Mouse (Mus musculus) kidney, adult 9 months (tissue): ENCODE data around the gene Dscam.

Experiments
- DNase-seq: peaks from one replicate; pipeline ENCODE4 v3.0.0; 2022

Dscam gene

DNA sequence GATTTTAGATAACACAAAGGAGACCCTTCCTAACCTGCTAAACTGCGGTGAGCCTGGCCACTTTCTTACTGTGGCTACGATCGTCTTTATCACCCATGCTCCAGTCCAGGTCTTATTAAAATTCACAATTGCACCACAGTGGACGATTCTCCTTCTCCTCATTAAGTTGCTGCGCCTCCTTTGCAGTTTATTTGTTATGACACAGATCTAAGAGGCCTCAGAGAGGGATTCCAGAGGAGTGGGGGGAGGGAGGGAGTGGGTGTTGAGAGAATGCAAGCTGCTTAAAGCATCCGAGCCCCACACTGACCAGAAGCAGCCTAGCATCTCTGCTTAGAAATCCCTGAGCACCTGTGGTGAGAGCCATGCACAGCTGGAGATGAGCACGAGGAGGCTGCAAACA is 413.6 kb downstream of the Dscam start:
- DNase-seq, result no peak

- no peak for DNase-seq
Measured at GRCm38 (mm10) chr16:96754971-96755504, 415.5 kb downstream of the Dscam start.

- DNase-seq, result no peak
Measured at GRCm38 (mm10) chr16:96754381-96754780, 416.2 kb downstream of the Dscam start.

DNA sequence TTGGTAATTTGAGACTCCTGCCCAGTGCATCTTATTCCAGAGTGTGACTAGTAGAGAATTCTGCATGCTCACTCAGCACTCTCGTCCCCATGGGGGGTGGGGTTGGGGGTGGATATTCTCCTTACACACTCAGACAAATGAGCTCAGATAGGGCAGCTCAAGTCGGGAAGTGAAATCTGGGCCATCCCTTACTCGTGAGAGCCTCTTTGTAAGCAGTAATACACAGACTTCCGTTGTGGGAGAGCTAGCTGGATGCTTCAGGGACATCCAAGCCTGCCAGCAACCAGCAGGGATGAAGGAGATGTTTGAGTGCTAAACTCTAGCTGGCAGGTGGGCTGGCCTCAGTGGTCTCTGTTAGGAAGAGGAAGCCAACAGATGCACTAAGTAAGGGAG is 416.8 kb downstream of the Dscam start:
- DNase-seq, result no peak

GRCm38 (mm10) chr16:96753164-96753780 is 417.3 kb downstream of the Dscam start:
- no peak for DNase-seq

DNA sequence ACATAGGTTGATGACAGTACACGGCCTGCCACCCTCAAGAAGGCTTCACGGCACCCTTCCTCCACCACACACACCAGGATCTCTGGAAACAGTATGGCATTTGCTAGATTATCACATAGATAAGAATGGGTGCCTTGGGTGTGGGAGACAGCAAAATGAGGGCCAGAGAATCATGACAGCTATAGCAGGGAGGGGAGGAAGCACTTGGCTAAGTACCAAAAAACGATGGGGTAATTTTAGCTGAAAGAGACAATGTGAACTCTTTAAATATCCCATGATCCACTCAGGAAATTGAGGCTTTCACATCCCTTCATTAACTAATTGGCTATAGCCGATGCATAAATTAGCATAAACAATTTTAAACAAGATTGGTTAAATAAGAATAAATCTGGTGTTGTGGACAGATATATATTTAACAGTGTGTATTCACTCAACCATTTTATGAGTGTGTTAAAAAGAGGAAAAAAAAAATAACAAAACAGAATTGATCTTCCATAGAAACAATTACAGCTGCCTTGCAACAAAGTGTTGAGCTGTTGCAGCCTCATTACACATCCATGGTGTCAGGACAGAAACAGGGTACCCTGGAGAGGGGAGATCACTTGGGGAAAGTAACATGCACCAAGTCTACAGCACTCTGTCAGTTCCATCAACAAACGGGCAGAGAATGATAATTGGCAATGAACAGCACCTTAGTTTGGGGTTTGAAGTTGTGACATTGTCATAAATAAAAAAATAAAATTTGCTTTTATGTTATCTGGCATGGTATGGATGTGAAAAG is 427.9 kb downstream of the Dscam start:
- no peak for DNase-seq

GRCm38 (mm10) chr16:96741336-96741735 is 429.2 kb downstream of the Dscam start:
- no peak for DNase-seq

GRCm38 (mm10) chr16:96740073-96741055 is 430.2 kb downstream of the Dscam start:
- DNase-seq, result no peak

GRCm38 (mm10) chr16:96736501-96736900 is 434.1 kb downstream of the Dscam start:
- DNase-seq, result no peak

DNA sequence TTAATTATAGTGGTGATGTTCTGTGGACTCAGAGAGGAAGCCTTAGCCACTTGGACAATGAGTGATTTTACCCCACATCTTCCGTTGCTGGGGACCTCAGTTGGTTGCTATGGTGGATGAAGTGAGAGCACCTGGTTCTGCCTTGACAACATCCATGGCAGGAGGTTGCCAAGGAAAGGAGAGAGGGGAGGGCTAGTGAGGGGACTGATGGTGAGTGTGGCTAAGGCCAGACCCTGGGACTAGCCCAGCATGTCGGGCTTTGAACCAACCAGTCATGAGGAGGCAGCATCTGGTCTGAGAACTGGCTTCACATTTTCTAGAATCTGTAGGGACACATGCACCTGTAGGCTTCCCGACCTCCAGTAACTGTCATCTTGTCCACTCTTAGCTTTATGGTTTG is 439.7 kb downstream of the Dscam start:
- no peak for DNase-seq

GRCm38 (mm10) chr16:96727836-96728774 is 442.4 kb downstream of the Dscam start:
- no peak for DNase-seq

GRCm38 (mm10) chr16:96725071-96725724 is 445.4 kb downstream of the Dscam start:
- DNase-seq, result no peak

DNA sequence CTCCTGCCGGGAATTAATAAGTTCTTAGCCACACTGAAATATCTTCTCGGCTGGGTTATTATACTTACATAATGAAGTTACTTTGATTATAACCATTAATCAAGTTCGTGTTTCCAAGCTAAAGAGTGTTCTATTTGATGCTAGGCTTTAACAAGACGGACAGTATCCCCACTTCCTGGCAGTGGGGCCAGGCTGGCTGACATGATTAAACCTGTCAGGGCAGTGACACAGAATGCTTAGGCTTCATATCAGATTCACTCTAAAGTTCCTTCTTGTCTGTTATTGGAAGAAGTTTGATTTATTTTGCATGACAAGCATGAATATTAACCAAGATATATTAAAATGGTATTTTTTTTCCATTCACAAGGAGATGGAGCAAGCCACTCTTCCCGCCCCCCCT is 446.0 kb downstream of the Dscam start:
- DNase-seq, result no peak

GRCm38 (mm10) chr16:96724123-96724522 is 446.4 kb downstream of the Dscam start:
- no peak for DNase-seq

- DNase-seq, result no peak
Measured at GRCm38 (mm10) chr16:96723066-96723669, 447.4 kb downstream of the Dscam start.

DNA sequence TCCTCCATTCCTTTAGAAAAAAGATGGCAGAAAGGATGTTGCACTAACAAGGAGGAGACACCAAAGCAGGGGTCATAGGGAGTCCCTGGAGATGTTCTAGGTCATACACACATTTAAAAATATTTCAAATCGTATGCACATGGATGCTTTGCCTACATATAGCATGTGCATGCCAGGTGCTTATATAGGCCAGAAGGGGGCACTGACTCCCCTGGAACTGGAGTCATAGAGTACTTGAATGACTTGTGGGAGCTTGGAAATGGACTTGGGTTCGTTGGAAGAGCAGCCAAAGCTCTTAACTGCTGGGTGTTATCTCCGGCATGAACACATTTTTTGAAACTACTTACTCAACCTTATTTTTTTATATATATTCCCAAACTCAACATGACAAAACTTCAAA is 448.4 kb downstream of the Dscam start:
- no peak for DNase-seq

DNA sequence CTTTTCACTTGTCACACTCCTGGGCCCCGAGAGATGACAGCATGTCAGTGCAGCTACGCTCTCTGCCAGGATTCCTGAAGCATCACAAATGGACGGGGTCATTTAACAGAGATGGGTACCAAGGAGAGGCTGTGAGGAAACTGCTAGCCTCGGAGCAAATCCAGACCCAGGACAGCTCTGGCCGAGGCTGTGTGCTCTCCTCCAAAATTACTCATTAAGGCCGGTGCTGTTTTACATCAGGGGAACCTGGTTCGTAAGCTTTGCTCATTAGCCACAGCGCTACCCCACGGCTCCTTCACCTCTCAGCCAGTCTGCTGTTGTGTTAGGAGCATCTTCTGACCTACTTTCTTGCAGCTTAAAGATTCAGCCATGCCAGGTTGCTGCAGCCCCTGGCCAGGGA is 449.3 kb downstream of the Dscam start:
- DNase-seq, result no peak

GRCm38 (mm10) chr16:96720666-96721065 is 449.9 kb downstream of the Dscam start:
- DNase-seq, result no peak

- no peak for DNase-seq
Measured at GRCm38 (mm10) chr16:96718221-96718620, 452.3 kb downstream of the Dscam start.

DNA sequence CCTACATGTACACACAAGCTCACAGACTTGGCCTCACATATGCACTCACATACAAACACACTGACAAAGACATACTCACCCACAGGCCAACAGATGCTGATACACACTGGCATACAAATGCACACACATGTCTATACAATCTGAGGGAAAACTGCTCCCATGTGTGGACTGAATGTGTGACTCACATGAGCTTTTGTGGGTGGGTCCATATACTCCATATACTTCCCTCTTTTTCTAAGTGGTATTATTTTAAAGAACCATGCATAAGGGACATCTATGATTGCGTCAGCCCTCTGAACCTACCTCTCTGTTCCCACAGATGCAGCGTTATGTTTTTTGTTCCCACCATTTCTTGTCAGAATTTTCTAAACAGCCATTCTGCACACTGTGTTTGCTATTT is 453.9 kb downstream of the Dscam start:
- DNase-seq, result no peak

DNA sequence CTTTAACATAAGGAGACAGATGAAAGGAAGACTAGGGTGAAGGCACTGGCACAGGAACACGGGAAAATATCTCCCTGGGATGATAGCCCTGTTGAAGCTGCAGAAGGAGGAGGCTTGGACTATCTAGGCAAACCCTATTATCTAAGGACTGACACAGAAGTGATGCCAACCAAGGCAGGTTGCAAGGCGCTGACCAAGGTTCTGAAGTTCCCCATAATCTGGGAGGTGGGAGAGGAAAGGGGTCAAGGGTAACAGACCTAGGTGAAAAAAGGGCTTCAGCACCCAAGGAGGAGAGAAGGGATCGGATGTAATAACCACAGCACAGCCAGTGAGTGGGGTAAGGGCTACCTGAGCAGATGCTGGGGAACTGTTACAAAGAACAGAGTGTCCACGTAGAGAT is 458.6 kb downstream of the Dscam start:
- DNase-seq, result no peak
